Mouse (Mus musculus): ENCODE measurements around the gene Rbfox1.

Gene Rbfox1

DNA sequence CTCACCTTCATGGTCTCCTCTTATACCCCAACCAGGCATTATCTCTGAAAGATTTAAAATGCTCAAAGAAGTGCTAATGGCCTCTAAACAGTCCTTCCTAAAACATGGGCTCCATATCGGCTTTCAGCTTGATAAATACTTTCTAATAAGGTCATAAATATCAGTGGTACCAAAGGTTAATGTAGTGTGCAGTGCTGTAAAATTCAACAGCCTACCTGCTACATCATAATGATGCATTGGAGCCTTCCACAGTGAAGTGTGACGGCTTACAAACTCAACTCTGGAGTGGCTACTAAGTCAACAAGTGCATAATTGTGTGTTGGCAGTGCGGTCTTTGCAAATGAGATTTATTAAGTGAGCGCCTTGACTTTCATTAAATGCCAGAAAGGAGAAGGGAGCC lies 1366.5 kb downstream of the Rbfox1 start:
- no peak for DNase-seq (ENCODE audit: low spot score)

DNA sequence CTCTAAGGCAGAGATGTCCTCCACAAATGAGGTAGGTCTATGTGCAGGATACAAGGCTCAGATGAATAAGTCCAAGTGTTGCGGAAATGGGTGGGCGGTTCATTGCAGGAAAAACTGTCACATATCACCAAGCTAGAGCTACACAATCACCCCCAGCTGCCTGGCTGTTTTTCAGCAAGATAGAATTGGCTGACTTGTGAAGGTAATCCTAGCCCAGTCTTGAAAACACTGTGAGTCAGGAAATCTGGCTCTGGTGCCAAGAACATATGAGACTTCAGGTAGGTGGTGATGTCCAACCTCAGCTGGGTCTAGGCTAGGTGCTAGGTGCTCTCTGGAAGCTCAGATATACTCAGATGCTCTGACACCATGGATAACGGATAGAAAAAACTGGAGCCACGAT lies 1372.2 kb downstream of the Rbfox1 start:
- DNase-seq (ENCODE audit: low spot score), result no peak

DNA sequence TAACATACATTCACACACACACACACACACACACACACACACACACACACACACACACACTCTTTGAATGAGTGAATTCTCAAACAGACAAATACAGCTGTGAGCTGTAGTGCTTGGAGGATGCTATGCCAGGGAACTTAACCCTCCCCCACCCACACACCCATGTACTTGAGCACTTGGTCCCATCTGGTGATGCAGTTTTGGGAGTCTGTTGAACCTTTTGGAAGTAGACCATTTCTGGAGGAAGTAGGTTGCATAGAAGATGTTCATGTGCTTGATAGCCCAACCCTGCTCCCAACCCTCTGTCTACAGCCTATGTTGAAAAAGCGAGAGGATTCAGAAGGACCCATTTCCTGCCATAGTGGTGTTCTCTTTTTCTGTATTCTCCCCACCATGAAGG lies 1378.1 kb downstream of the Rbfox1 start:
- DNase-seq (ENCODE audit: low spot score), result no peak

DNA sequence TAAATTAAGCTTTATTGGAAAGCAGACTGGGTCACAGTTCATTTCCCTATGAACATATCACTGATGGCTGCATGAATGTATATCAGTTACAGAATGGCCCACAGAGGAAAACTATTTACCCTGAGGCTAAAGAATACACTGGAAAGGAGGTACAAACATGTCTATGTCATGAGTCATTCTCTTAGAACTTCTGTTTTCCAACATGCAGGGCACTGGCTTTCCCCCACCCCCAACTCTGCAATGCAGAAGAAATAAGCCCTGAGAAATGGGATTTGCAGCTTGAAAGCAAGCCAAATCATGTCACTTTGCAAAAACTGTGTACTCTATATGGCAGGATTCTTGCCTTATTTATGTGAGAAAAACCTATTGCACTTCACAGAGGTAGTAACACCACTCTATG lies 1380.6 kb downstream of the Rbfox1 start:
- no peak for DNase-seq (ENCODE audit: low spot score)

DNA sequence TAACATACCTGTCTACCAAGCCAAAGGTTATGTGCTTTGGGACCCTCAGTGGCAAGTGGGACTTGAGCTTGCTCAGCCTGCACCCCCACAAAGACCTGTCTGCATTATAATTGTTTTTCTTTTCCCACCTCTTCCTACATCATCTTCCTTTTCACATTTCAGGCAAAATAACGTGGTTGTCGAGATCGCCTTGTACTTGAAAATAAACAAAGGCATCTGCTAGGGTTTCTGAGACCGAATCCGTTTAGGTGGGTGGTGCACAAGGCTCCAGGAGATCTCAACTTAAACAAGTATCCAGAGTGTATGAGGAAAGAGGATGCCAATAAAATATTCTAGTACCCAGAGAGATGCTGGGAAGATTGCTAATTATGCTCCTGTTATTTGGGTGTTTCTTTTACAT lies 1390.3 kb downstream of the Rbfox1 start:
- no peak for DNase-seq (ENCODE audit: low spot score)

DNA sequence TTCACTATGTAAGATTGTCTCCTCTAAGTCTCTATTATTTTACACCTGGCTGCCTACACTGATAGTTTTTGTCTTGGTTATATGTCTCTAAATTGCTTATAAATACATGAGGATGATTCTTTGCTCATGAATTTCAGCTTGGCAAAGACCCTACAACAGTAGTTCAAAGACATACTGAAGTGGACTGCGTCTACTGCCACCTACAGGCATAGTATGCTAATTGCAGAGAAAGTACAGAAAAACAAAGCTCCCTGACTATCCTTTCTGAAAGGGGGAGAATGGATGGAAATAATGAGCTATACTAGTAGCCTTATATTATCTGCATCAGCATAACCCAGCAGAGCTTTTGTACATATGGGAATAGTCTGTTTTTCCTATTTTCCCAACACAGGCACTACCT lies 1390.7 kb downstream of the Rbfox1 start:
- DNase-seq (ENCODE audit: low spot score), result no peak

DNA sequence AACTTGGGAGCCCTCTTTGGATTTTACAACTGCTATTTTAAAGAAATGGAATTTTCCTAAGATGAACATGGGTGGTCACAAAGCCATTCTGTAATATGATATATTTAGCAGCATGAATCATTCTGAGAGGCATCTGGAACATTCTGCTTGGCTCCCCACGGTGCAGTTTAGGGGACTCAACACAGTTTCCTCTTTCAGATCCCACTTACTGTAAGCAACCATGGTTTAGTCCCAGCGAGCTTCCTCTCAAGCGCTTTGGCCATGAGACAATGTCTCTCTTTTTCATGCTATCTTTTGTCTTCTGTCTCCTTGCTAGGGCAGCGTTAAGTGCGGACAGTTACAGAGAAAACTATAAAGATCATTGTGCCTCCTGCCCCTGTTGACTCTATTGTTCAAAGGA lies 1394.4 kb downstream of the Rbfox1 start:
- DNase-seq (ENCODE audit: low spot score), result no peak

DNA sequence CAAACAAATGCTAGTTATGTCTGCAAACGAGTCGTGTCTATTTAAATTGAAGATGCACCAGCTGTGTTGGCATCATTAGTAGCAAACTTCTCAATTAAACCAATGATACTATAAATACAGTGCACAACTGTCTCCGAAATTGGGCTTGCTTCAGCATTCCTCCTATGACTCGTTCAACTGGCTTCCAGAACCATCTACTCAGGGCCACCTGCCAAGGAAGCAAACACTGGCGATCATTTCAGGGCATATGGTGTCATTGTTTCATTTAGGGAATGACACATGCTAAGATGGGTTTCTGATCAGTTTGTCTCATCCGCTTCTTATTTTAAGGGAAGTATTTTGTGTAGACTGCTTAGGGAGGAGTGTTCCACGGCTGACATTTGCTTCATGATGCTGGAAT lies 1397.1 kb downstream of the Rbfox1 start:
- DNase-seq (ENCODE audit: low spot score), result no peak

DNA sequence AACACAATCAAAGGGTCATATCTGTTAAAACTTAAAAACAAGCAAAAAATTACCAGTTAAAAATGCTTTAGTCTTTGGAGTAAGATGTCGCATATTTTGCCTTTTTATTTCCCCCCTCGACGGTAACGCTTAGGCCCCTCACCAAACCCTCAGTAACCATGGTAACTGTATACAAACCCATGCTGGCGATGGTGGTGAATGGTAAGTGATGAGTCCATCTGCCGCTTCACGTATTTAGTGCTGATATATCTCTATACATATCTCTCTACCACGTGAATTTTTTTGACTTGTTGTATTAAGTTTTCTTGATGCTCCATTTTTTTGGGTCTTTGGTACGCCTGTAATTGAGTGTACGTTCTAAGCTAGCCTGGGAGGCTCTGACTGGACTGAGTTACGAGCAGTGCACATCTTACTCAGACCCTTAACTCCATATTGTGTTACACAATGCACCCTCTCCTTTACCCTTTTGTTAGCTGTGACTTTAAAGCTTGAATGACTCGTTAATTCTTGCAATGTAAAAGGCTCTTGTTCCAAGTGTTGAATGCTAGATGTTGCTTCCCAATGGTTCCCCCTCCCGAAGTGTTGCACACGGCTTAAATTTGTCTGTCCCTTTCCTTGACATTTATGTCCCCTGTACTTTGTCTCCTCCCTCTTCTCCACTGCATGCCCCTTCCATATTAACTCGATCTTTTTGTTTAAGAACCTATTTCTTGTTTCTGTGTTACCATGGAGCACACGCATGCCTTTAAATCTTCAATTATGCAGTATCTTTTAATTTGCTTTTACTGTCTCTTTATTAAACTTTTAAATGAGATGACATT lies 1408.0 kb downstream of the Rbfox1 start:
- DNase-seq (ENCODE audit: low spot score), result no peak

DNA sequence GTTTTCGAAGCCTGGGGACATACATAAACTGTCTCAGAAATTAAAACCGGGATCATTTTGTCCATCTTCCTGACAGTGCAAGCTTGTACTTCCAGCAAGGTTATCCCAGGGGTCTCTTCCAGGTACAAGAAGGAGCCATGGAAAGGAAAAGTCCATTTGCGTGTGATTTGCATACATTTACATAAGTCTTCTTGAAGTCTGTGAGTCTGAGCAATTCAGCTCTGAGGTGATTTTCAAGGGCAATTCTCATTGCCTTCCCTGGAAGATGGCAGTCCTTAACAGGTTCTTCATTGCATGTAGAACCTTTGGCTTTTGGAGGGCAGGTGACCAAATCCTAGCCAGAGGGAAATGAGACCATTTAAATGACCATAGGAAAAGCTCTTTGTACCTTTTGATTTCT lies 1417.3 kb downstream of the Rbfox1 start:
- no peak for DNase-seq (ENCODE audit: low spot score)

DNA sequence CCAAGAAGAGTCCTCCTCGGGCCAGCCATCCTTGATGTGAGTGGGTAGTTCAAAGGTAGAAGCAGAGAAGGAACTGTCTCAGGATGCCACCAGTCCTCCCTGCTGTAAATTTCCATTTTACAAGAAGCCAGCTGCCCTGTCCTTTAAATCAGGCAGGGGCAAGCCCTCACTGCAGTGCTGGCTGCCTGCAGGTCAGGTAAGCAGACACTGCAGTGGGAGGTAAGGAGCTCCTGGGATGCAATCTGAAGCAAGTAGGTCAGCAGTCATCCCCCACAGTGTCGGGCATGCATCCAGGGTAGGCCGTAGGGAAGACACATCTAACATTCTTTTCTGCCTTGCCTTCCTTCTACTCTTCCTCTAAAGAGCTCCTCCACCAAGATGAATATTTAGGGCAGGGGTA lies 1444.0 kb downstream of the Rbfox1 start:
- no peak for DNase-seq (ENCODE audit: low spot score)

DNA sequence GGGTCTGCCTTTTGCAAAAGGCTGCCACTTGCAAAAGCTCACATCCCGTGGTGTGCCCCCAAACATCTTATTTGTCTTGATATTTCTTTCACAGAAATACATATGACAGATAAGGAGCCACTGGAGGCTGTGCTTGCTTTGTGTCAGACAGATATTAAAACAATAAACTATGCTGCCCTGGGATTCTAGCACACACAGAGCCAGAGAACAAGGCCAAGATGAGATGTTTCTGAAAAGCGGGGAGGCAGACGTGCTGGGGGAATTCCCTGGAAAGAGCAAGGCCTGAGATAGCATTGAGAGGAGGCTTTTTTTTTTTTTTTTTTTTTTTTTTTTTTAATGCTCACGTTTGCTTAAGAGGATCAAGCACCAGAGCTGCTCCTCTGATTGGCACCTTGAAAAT lies 1456.0 kb downstream of the Rbfox1 start:
- no peak for DNase-seq (ENCODE audit: low spot score)

DNA sequence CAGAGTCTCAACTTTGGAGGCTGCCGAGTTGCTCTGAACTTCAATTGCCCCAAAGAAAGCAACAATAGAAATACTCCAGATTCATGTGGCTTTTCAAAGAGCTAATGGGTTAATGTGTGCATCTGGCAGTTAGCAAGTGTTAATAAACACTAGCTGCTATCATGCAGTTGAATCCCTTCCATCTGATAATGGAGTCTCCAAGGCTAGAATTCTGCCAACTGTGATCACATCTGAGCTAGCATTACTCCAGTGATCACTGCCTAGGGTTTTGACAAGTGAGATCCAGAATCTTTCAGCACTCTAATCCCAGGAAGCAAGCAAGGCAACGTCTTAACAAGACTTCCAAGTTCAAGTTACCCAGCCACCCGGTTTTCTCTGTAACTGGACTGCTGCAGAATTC lies 1460.1 kb downstream of the Rbfox1 start:
- no peak for DNase-seq (ENCODE audit: low spot score)

DNA sequence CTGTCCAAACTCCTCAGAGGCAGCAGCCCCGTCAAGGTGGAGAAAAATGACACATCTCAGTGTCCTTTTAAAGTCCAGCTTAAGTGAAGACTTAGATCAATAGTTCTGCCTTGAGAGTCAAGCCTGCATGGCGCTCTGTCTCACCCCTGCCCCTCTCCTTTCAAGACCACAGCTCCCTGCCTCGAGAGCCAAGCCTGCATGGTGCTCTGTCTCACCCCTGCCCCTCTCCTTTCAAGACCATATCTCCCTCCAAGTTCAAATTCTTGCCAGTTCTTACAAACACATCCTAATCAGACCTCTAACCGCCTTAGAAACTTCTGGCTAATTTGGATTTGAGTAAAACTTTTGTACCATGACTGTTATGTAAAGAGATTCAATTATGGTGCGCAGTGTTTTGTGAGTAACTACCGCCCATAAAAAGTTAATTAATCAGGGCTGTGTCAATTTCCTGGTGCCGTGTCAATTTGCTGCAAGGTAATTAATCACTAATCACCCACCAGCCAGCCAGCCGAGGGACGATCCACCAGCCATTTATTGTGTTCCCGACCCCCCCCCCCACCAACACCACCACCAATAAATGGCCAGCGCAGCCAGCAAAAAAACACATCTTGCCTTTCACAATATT lies 1461.0 kb downstream of the Rbfox1 start:
- no peak for DNase-seq (ENCODE audit: low spot score)

DNA sequence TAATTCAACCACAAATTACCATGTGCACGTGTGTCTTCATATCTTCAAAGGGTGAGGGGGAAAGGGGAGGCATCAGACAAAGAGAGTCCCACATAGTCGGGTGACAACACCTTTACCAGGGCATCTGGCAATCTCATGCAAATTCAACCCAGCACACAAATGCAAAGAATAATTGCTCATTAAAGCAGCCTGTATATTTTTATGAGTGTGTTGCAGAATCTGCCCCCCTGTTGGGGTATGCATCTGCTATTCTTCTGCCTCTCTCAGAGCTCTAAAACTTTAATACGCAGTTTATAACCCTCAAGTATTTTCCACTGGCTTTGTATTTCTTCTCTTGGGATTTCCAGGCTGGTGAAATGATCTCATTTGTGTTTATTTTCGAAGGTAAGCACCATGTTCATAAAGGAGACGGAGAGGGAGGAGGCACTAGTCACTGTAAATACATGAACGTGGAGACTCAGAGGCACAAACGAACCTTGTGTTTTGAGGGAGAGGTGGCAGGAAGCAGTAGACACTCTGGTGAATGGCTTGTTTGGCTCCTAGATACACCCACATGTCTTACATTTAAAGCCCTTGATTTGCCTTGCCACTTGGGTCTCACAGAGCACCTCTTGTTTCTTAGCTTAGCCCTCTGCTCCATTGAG lies 1462.5 kb downstream of the Rbfox1 start:
- DNase-seq (ENCODE audit: low spot score), result no peak

DNA sequence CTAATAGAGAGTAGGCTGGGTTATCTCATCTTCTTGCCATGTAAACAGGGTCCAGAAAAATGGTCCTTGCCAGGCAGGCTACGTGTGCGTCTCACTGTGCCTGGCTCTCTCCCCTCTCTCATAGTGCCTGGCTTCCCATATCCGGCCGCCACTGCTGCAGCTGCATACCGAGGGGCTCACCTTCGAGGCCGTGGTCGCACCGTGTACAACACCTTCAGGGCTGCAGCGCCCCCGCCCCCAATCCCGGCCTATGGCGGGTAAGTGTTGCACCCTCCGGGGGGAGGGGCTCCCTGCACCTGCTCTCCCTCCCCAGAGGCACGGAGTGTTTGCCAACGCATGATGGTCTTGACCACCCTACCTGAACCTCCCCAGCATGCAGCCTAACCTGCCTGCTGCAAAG lies 1467.7 kb downstream of the Rbfox1 start:
- DNase-seq (ENCODE audit: low spot score), result no peak

DNA sequence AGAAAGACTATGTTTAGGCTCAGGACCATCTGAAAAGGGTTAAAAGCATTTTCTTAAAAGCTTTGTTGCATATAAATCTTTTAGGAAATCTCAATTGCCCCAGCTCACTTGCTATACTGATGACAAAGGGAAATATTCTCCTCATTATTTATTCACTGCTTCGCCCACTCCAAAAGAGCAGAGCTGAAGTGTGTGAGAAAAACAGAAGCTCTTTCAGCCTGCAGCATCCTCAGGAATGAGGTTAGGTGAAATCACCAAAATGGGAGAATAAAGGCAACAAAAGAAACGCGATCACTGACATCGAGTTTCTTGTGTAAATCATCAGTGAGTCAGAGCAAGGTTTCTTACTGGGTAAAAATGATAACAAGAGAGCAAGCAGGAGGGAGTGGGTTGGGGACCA lies 1469.0 kb downstream of the Rbfox1 start:
- DNase-seq (ENCODE audit: low spot score), result no peak

DNA sequence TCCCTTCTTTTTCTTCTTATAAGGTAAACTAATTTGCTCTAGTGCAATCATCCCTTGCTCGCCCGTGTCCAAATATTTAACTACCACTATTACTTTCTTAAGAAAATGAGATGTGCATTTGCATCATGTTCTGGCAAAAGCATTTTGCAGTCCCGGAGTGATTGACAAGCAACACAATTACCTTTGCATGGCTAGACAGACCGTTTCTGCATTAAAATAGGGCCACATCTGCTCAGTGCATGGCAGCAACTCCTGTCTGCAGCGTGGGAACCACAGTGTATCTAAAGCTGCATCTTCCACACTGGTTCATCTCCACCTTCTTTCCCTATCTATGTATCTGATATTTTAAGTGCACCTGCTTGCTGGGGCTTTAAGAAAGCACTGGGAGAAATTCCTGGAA lies 1473.9 kb downstream of the Rbfox1 start:
- DNase-seq (ENCODE audit: low spot score), result no peak

DNA sequence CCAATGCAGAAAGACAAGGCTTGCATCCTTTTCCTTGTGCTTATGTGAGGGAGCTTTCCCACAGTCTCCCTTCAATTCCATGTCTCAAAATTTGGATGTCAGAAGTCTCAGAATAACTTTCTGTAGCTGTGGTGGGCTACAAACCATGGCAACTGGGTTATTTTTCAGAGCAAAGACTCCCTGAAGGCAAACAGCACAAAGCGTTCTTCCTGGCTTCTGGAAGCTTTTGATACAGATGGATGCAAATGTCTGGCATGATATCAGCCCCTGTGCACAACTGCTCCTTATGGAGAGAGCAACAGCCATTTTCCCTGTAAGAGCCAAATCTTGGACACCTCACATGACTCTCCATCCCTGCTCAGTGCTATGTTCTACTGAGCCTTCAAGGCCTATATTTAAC lies 1475.6 kb downstream of the Rbfox1 start:
- DNase-seq (ENCODE audit: low spot score), result no peak

DNA sequence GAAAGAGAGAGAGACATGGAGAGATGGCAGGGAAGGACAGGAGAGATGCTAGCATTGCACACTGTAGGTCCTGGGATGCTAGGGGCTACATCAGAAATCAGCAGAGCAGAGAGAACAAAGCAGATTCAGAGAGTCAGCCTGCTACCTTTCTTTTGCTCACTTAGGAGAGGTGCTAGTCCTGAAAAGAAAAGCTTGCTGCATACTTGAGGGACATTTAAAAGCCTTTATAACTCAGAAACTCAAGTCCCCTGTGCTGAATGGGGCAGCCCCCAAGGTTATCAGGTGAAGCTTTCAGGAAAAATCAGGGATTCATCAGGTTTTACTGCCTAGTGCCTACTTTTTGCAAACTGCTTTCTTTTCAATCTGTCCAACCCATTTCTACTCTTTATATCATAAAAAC lies 1480.7 kb downstream of the Rbfox1 start:
- DNase-seq (ENCODE audit: low spot score), result no peak

DNA sequence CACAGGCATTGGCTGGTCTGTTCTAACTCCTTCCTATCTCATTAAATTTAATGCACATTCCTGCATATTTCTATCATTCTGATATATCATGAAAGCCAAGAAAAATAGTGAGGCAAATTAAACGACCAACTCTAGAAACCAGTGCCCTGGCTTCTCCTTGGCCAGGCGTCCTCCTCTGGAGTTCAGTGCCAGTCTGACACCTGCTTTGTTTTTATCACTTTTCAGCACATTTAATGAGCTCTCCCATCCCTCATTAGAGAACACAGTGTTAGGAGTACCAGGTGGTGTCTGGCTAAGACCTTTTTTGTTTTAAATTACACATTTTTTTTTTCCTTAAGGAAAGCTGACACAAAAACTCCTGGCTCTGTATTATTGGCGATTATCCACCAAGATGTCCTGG lies 1489.0 kb downstream of the Rbfox1 start:
- DNase-seq (ENCODE audit: low spot score), result no peak

DNA sequence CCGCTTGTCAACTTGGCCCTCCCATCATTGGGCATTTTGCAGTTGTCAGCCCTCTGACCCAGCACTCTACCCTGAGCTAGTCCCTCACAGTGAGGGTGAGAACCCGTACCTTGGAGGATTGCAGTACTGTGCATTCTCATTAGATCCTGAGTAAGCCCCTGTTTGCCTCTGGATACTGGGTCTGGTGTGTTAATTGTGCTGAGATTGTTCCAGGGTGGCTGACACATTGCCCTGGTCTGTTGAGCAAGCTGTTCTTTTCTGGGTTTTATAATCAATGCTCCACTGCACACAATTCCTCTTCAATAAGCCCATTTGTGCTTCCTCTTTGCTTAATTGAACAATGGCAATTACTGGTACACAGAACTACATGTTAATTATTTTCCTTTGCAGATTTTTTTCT lies 1489.5 kb downstream of the Rbfox1 start:
- no peak for DNase-seq (ENCODE audit: low spot score)

DNA sequence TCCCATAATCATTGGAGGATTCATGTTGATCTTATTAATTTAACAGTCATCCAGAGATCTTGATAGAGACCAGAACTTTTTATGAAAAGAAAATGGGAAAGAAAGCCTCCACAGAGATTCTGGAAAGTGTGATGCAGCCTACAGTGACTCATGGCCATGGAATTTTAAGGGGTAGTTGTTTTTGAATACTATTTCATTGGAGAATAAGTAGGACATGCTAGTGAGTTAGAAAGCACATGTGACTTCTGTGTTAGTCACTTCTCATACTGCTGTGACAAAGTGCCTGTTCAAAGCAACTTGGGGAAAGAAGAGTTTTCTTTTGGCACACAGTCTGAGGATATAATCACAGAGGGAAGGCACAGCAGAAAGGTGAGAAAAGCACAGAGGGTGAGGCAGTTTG lies 1510.9 kb downstream of the Rbfox1 start:
- no peak for DNase-seq (ENCODE audit: low spot score)
